In genomic region chr12:8675361-8675760, GRCm38 (mm10) we compare ENCODE assay signal across 8 mouse cellular contexts. TPM values are rescaled to one million over a fixed set of nuclear protein-coding genes. Genes with fewer than 3 reads are reported as not detected.
DNase-seq lines count a peak whose midpoint lies in the region; ATAC-seq and TF ChIP-seq lines count a peak whose summit lies in the region.

No protein-coding gene starts in this region.

- ATAC-seq in intestine, postnatal 0 days, result no peak
- no peak for ATAC-seq in neural tube, embryonic 11.5 days (ENCODE audit: insufficient read depth, low FRiP score, low TSS enrichment)

- intact Hi-C loops in left cerebral cortex, adult 2 months (cut with DNase I), result loop anchor here (10.0 kb wide), 1 partner anchor 351 kb away; no protein-coding TSS in a partner anchor
- intact Hi-C loops in left cerebral cortex, postnatal 36 days (cut with DNase I), result no loop called here
- intact Hi-C loops in left cerebral cortex, postnatal 4 days (cut with DNase I), result no loop called here

- DNase-seq in left cerebral cortex, adult 2 months (ENCODE audit: extremely low spot score in 1 of 2, low spot score in 2 of 2), result no peak
- DNase-seq in left cerebral cortex, postnatal 36 days (ENCODE audit: low spot score in 2 of 2), result no peak
- peak; percentile 61 for DNase-seq in embryo, embryonic 10.5 days (ENCODE audit: low spot score)
- DNase-seq in neural tube, embryonic 11.5 days (ENCODE audit: low spot score), result no peak
- DNase-seq in thymus, postnatal 0 days (ENCODE audit: low spot score), result no peak
- no peak for DNase-seq in left cerebral cortex, postnatal 4 days
- no peak for DNase-seq in cerebellum, adult 18-20 months

- WGBS in intestine, postnatal 0 days, result under 1% methylated on average over 7 of the region's 7 CpGs
- under 1% methylated on average over 7 of the region's 7 CpGs for WGBS in neural tube, embryonic 11.5 days

- peak overlapping the region; percentile 98; the same call in 1 of the 2 replicates for H3K9ac ChIP-seq in intestine, postnatal 0 days (ENCODE audit: low read depth, low read length)
- peak overlapping the region; percentile 99 for H3K9ac ChIP-seq in neural tube, embryonic 11.5 days (ENCODE audit: low read length)

- H3K9me3 ChIP-seq in intestine, postnatal 0 days (ENCODE audit: control insufficient read depth), result no peaks in the 10 kb centered on the region
- no peaks in the 10 kb centered on the region for H3K9me3 ChIP-seq in neural tube, embryonic 11.5 days (ENCODE audit: control insufficient read depth, low read length)

- 0 out of 2 replicates have a peak, but pooled peaks cover 4% of the 10 kb centered on the region for H3K4me1 ChIP-seq in intestine, postnatal 0 days (replicated peaks; ENCODE audit: control insufficient read depth, insufficient read depth, low read length)
- H3K4me1 ChIP-seq in neural tube, embryonic 11.5 days (ENCODE audit: control insufficient read depth, insufficient read depth, low read length), result peaks cover 9% of the 10 kb centered on the region

- TF ChIP-seq CTCF in left cerebral cortex, adult 2 months (IDR thresholded peaks at IDR 0.05), result no peak
- TF ChIP-seq CTCF in intestine, postnatal 0 days (IDR thresholded peaks at IDR 0.05; ENCODE audit: low read depth), result no peak

- H3K4me3 ChIP-seq in left cerebral cortex, adult 2 months, result peak overlapping the region; percentile 88
- peak overlapping the region; percentile 97 for H3K4me3 ChIP-seq in intestine, postnatal 0 days (ENCODE audit: low read depth, low read length)
- peak overlapping the region; percentile 91 for H3K4me3 ChIP-seq in neural tube, embryonic 11.5 days (ENCODE audit: low read depth, low read length)

- H3K4me2 ChIP-seq in intestine, postnatal 0 days (replicated peaks; ENCODE audit: low read depth), result peak overlapping the region; percentile 73
- H3K4me2 ChIP-seq in neural tube, embryonic 11.5 days (ENCODE audit: low read depth), result peak overlapping the region; percentile 49

- no peaks in the 10 kb centered on the region for H3K27me3 ChIP-seq in intestine, postnatal 0 days (replicated peaks; ENCODE audit: control insufficient read depth, insufficient read depth, low read length)
- H3K27me3 ChIP-seq in neural tube, embryonic 11.5 days (ENCODE audit: control insufficient read depth, insufficient read depth, low read length), result no peaks in the 10 kb centered on the region

- H3K36me3 ChIP-seq in intestine, postnatal 0 days (ENCODE audit: control insufficient read depth, insufficient read depth), result no peaks in the 10 kb centered on the region
- no peaks in the 10 kb centered on the region for H3K36me3 ChIP-seq in neural tube, embryonic 11.5 days (ENCODE audit: control insufficient read depth, insufficient read depth, low read length)

- H3K27ac ChIP-seq in left cerebral cortex, adult 2 months, result no peak overlapping the region; the same call in 1 of the 2 replicates
- peak overlapping the region; percentile 4; the same call in 1 of the 2 replicates for H3K27ac ChIP-seq in intestine, postnatal 0 days (ENCODE audit: low read depth, low read length)
- no peak overlapping the region for H3K27ac ChIP-seq in neural tube, embryonic 11.5 days (ENCODE audit: low read depth, low read length)

RNA-seq across cellular contexts. Expression of gene Pum2, which starts 1.4 kb away (rescaled TPM):
- 100 to 1,000 TPM; 193 to 209 TPM for total RNA-seq in left cerebral cortex, adult 2 months (2021)
- 100 to 1,000 TPM; 191 to 198 TPM for total RNA-seq in left cerebral cortex, postnatal 36 days (2021)
- 22.7 and 23.6 TPM in 2 replicates for polyA plus RNA-seq in intestine, postnatal 0 days (2015; fragmentation: Nextera tagmentation; extraction: Ambion mirVana)
- 67.6 and 68.7 TPM in 2 replicates for polyA plus RNA-seq in neural tube, embryonic 11.5 days (2014; fragmentation: Nextera tagmentation; extraction: Ambion mirVana)
- 46.9 and 54.6 TPM in 2 replicates for polyA plus RNA-seq in thymus, postnatal 0 days (2015; fragmentation: Nextera tagmentation; extraction: Ambion mirVana)
- total RNA-seq in left cerebral cortex, postnatal 4 days (2021), result 100 to 1,000 TPM; 183 to 192 TPM
